Mouse (Mus musculus): ENCODE results near the gene Gm4756.
"Not testable (repeated sequence)": the region's sequence is repeated elsewhere in the genome, so short reads cannot be mapped to it uniquely, and the experiment has no call there.

Gm4756 gene

GRCm38 (mm10) chr12:72649611-72650330 lies at the start of gene Gm4756:
TSS of gene Gm4756 (minus strand) at chr12:72649661.
- DNase-seq (ENCODE audit: low spot score in 2 of 2) = no peak

- DNase-seq (ENCODE audit: low spot score in 2 of 2) = no peak
Measured at GRCm38 (mm10) chr12:72694901-72695463, 45.5 kb upstream of the Gm4756 start.

GRCm38 (mm10) chr12:72694438-72694837 lies 45.0 kb upstream of the Gm4756 start:
- no peak for DNase-seq (ENCODE audit: low spot score in 2 of 2)

GRCm38 (mm10) chr12:72693895-72694294 lies 44.4 kb upstream of the Gm4756 start:
- no peak for DNase-seq (ENCODE audit: low spot score in 2 of 2)

GRCm38 (mm10) chr12:72688281-72688680 lies 38.8 kb upstream of the Gm4756 start:
- not testable (repeated sequence) for DNase-seq (ENCODE audit: low spot score in 2 of 2)

- DNase-seq (ENCODE audit: low spot score in 2 of 2) = not testable (repeated sequence)
Measured at GRCm38 (mm10) chr12:72687741-72688140, 38.3 kb upstream of the Gm4756 start.

GRCm38 (mm10) chr12:72686566-72686965 lies 37.1 kb upstream of the Gm4756 start:
- DNase-seq (ENCODE audit: low spot score in 2 of 2) = not testable (repeated sequence)

GRCm38 (mm10) chr12:72683612-72684011 lies 34.2 kb upstream of the Gm4756 start:
- no peak for DNase-seq (ENCODE audit: low spot score in 2 of 2)

- no peak for DNase-seq (ENCODE audit: low spot score in 2 of 2)
Measured at GRCm38 (mm10) chr12:72682511-72683282, 33.2 kb upstream of the Gm4756 start.

- no peak for DNase-seq (ENCODE audit: low spot score in 2 of 2)
Measured at GRCm38 (mm10) chr12:72681919-72682318, 32.5 kb upstream of the Gm4756 start.

GRCm38 (mm10) chr12:72679635-72680034 lies 30.2 kb upstream of the Gm4756 start:
- no peak for DNase-seq (ENCODE audit: low spot score in 2 of 2)

- no peak for DNase-seq (ENCODE audit: low spot score in 2 of 2)
Measured at GRCm38 (mm10) chr12:72674820-72675219, 25.4 kb upstream of the Gm4756 start.

- DNase-seq (ENCODE audit: low spot score in 2 of 2) = no peak
Measured at GRCm38 (mm10) chr12:72674079-72674797, 24.8 kb upstream of the Gm4756 start.

- no peak for DNase-seq (ENCODE audit: low spot score in 2 of 2)
Measured at GRCm38 (mm10) chr12:72671516-72672135, 22.2 kb upstream of the Gm4756 start.

- no peak for DNase-seq (ENCODE audit: low spot score in 2 of 2)
Measured at GRCm38 (mm10) chr12:72670921-72671320, 21.5 kb upstream of the Gm4756 start.

- DNase-seq (ENCODE audit: low spot score in 2 of 2) = no peak
Measured at GRCm38 (mm10) chr12:72667868-72668469, 18.5 kb upstream of the Gm4756 start.

- no peak for DNase-seq (ENCODE audit: low spot score in 2 of 2)
Measured at GRCm38 (mm10) chr12:72666015-72666414, 16.6 kb upstream of the Gm4756 start.

- DNase-seq (ENCODE audit: low spot score in 2 of 2) = peak; percentile 80 to 88
Measured at GRCm38 (mm10) chr12:72664735-72665337, 15.4 kb upstream of the Gm4756 start, which contains the start of gene Dhrs7. TSS of gene Dhrs7 (minus strand) at chr12:72664909.

- DNase-seq (ENCODE audit: low spot score in 2 of 2) = no peak
Measured at GRCm38 (mm10) chr12:72664020-72664734, 14.7 kb upstream of the Gm4756 start.

- DNase-seq (ENCODE audit: low spot score in 2 of 2) = no peak
Measured at GRCm38 (mm10) chr12:72655775-72656174, 6.3 kb upstream of the Gm4756 start.

Measured in spleen, postnatal 4 days (tissue).